Mouse (Mus musculus) liver, embryonic 15.5 days (tissue): ENCODE measurements around the gene Cbx4. TPM values are rescaled to one million over a fixed set of nuclear protein-coding genes. Genes with fewer than 3 reads are reported as not detected.

Experiments
- ATAC-seq: fragments of 200-750 bp; cut with Nextera tagmentation; 2 replicates; pipeline ENCODE4 v1.8.0; 2017; ENCODE audit warnings: moderate number of reproducible peaks, mild to moderate bottlenecking, moderate library complexity; ENCODE audit not compliant: insufficient read depth
- H3K27ac ChIP-seq: fragments of 300-500 bp; sonication (generic); replicated peaks from 2 replicates; pipeline ENCODE4 v1.5.1; 2015; ENCODE audit warnings: mild to moderate bottlenecking, inconsistent platforms
- H3K27me3 ChIP-seq: fragments of 300-500 bp; sonication (generic); 2 replicates; pipeline ENCODE4 v1.6.1; 2015; ENCODE audit warnings: mild to moderate bottlenecking, inconsistent platforms
- H3K36me3 ChIP-seq: fragments of 300-500 bp; sonication (generic); replicated peaks from 2 replicates; pipeline ENCODE4 v1.6.1; 2015; ENCODE audit warnings: moderate library complexity, mild to moderate bottlenecking, inconsistent platforms
- H3K4me1 ChIP-seq: fragments of 300-500 bp; sonication (generic); replicated peaks from 2 replicates; pipeline ENCODE4 v1.6.1; 2015; ENCODE audit warnings: inconsistent platforms
- H3K4me2 ChIP-seq: fragments of 300-500 bp; sonication (generic); 2 replicates; pipeline ENCODE4 v1.6.1; 2015; ENCODE audit warnings: moderate library complexity, mild to moderate bottlenecking, inconsistent platforms
- H3K4me3 ChIP-seq: fragments of 300-500 bp; sonication (generic); replicated peaks from 2 replicates; pipeline ENCODE4 v1.5.1; 2015; ENCODE audit warnings: mild to moderate bottlenecking, inconsistent platforms
- H3K9ac ChIP-seq: fragments of 300-500 bp; sonication (generic); 2 replicates; pipeline ENCODE4 v1.6.1; 2015; ENCODE audit warnings: moderate library complexity, mild to moderate bottlenecking, inconsistent platforms
- H3K9me3 ChIP-seq: fragments of 300-500 bp; sonication (generic); replicated peaks from 2 replicates; pipeline ENCODE4 v1.6.1; 2016; ENCODE audit warnings: inconsistent platforms
- WGBS: fragments of 180-500 bp; shearing (Covaris S2); methylation state at CpG from one replicate; pipeline ENCODE4 v1.1.7; 2015; ENCODE audit warnings: mixed read lengths; ENCODE audit not compliant: insufficient replicate concordance; 5-methylcytosine and 5-hydroxymethylcytosine counted together
- polyA plus RNA-seq: library from polyadenylated mRNA; unstranded; fragments of >200 nt; fragmentation: Nextera tagmentation; extraction: Ambion mirVana; gene quantifications from 2 replicates; pipeline ENCODE4 v1.2.1, GENCODE M21; 2015

The Cbx4 gene
- polyA plus RNA-seq, 1 experiment from 2014 or later: 2.9 TPM

DNA sequence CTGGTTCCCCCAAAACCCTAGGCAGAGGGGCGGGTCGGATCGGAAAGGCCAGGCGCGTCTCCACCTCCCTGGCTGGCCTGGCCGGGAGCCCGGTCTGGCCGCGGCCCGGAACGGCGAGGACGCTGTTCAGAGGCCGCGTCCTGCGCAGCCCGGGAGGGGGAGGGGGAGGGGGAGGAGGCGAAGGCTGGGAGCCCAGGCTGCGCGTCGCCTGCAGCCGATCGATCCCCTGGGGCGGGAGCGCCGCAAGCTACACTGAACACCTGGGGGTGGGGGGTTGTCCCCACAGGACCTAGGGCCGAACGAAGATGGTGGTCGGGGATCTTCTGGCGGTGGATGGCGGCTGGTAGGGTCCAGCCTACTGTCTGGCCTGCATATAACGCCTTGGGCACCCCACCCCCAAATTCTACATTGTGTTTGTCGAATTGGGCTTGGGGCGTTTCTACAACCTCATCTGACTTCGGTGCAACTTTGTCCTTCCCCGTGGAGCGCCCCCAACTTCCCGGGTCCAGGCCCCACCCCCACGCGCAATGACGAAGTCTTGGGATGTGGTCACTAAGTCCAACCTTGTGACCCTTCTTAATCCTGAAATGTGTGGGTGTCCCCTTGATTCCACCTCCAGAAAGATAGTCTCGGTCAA, 5.1 kb upstream of the Cbx4 start:
- H3K4me1 ChIP-seq: peaks cover 41% of the 10 kb centered on the region

DNA sequence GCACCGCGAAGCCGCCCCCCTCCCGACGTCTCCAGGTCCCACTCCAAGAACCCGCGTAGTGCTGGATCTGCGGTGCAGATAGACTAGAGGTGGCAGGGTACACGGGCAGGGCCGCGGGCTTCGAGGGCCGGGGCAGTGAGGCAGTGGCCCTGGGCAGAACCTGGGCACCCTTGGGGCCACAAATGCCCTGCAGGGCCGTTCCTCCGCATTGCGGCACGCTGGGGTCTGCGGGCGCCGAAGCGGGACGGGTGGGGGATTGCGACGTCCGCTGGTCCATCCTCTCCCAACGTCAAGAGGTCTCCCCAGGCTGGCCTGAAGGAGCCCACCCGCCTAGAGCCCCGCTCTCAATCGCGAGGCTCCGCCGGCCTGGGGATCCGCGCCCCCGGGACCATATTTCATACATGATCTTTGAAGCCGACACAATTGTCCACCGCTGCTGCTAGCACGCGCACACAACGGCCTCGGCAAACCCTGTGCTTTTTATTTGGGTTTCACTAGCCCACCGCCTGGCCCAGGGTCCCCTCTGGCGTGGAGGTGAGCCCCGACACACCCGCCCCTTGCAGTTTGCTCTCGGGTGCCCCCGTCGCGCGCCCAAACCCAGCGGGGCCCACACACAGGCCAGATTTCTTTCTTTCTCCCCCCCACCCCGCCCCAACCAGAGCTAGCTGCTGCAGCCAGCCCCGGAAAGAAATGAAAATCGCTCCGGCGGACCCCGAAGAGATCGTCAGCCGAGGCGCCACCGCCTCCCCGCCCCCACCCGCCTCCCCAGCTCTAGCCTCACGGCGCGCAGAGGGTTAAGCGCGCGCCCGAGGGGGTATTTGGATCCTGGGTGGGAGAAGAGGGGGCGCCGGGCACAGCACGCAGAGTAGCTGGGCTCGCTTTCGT, 4.3 kb upstream of the Cbx4 start:
- H3K36me3 ChIP-seq: no peaks in the 10 kb centered on the region
- whole genome bisulfite sequencing: under 1% methylated on average over 74 of the region's 75 CpGs
- peak overlapping the region; percentile 17; the same call in 1 of the 2 replicates for H3K9ac ChIP-seq
- peak overlapping the region; percentile 49 for H3K4me3 ChIP-seq
- H3K4me1 ChIP-seq: peaks cover 41% of the 10 kb centered on the region
- H3K27ac ChIP-seq: no peak overlapping the region
- ATAC-seq: no peak
- H3K4me2 ChIP-seq: peak overlapping the region; percentile 67
- peaks cover 93% of the 10 kb centered on the region for H3K27me3 ChIP-seq
- H3K9me3 ChIP-seq: no peaks in the 10 kb centered on the region

More for the DNA sequence above, 5.1 kb upstream of the Cbx4 start:
- Histone ChIP-seq H3K9ac (peak overlapping the region; percentile 17; the same call in 1 of the 2 replicates), H3K36me3 (no peaks in the 10 kb centered on the region), H3K4me3 (peak overlapping the region; percentile 49), H3K9me3 (no peaks in the 10 kb centered on the region), H3K27me3 (peaks cover 92% of the 10 kb centered on the region), H3K27ac (peak overlapping the region; percentile 29; the same call in 1 of the 2 replicates), H3K4me2 (peak overlapping the region; percentile 67)
- peak; percentile 48 for ATAC-seq
- 2% methylated on average over 41 of the region's 42 CpGs for WGBS

DNA sequence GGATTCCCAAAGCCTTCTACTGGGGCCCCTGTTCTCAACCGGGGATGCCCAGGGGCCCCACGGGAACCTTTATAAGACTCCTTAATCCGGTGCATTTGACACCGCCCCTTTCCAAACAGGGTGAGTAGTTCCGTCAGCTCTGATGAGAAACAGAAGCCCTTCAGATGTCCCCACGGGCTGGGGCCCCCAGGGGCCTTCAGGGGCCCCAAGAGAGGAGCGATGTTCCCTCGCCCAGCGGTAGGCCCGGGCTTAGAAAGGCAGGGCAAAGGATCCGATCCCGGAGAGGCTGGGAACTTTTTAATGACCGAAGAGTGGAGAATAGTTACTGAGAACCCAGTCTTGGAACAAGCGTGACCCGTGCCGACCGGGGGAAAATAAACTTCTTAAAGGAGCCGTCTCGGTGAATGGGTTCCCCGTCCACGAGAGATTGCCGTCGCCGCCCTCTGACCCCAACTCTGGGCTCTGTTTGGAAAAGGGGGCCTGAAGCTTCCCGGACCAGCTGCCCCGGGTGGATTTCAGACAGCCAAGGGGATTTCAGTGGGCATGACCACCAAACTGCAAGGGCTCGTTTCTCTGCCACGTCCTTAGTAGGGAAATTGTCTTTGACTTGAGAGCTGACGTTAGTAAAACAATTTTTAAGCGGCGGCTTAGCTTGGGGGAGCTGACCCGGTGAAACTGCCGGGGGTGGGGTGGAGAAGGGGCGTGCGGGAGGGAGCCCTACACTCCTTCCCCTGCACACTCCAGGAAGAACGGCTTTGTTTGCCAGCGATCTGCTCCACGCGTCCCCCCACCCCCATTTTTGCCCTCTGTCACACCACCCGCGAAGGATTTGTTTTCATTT, 3.4 kb upstream of the Cbx4 start:
- H3K4me3 ChIP-seq: peak overlapping the region; percentile 49
- H3K4me2 ChIP-seq: peak overlapping the region; percentile 67
- peaks cover 94% of the 10 kb centered on the region for H3K27me3 ChIP-seq
- no peak for ATAC-seq
- H3K9ac ChIP-seq: no peak overlapping the region
- H3K9me3 ChIP-seq: no peaks in the 10 kb centered on the region
- WGBS: 2% methylated on average over 41 of the region's 41 CpGs
- no peaks in the 10 kb centered on the region for H3K36me3 ChIP-seq
- no peak overlapping the region for H3K27ac ChIP-seq
- H3K4me1 ChIP-seq: peaks cover 46% of the 10 kb centered on the region

DNA sequence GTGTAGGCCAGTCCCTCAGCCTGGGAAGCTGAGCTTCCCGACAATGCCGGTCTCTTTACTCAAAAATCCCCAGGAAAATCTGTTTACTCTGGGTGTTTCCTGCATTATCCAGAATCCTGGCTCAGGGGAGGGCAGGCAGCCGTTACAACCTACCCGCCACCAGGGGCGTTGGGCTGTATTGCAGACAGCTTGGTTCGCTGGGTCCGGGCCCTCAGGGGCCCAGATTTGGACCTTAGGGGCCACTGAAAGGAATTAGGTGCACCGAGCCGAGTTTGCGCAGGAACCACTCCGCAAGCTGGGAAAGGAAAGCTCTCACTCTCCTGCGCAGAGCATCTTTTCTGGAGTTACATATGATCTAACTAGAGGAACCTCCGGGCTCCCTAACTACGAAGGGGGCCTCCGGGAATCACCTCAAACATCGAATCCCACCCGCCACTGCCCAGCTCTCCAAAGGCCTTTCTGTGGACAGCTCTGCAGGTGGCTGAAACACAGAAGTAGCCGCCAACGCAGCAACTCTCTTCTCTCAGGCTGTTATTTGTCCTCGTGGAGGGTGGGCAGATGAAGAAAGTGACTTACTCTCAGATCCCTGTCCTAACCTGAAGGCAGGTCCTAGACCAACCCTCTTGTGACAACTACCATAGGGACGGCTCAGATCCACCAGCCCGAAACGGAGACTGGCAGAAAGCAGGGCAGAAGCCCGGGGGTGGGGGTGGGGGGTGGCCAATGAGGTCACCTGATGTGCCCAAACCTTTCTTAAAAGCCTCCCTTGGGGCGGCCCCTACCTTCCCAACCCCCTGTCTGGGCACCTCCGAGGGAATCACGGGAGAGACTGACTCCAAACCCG, 2.6 kb upstream of the Cbx4 start:
- Histone ChIP-seq H3K9ac (no peak overlapping the region), H3K36me3 (no peaks in the 10 kb centered on the region), H3K4me2 (peak overlapping the region; percentile 67; the same call in 1 of the 2 replicates), H3K9me3 (no peaks in the 10 kb centered on the region), H3K4me3 (0 out of 2 replicates have a peak overlapping the region, but pooled peaks have one; percentile 4), H3K27ac (0 out of 2 replicates have a peak overlapping the region, but pooled peaks have one; percentile 77), H3K27me3 (peaks cover 94% of the 10 kb centered on the region), H3K4me1 (peaks cover 54% of the 10 kb centered on the region)
- WGBS: 3% methylated on average over 28 of the region's 28 CpGs
- no peak for ATAC-seq

DNA sequence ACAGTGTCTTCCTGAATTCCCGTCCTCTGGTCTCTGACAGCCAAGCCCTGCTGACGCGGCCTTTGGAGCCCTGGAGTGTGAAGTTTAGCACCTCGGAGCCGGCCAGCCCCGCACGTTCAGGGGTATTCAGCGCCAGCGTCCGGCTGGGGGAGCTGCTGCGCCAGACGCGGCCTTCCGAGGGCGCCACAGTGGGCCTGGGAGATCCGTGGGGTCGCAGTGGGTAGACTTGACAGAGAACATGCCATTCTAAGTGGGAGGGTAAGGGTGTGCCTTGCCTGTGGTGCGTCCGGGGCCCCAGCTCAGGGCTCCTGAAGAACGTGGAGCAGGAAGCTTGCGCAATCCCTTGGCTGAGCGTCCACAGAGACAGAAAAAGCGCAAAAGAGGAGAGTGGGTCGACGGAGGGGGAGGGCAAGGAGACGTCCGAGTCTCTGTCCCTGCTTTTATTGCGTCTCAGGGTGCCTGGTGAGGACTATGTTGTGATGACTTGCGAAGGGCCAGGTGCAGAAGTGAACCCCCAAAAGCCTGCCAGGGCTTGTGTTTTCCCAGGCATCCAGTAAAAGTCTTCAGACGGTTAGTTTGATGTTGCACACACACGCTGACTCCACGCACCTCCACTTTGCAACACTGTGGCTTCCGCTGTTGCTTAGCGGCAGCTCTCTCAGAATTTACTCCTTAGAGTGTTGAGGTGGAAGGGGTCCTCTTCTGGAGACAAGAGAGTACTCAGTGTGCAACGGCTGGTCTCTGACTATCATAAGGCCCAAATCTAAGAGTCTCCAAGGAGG, 1.5 kb upstream of the Cbx4 start:
- Histone ChIP-seq H3K27ac (peak overlapping the region; percentile 77), H3K4me2 (peak overlapping the region; percentile 76), H3K36me3 (no peaks in the 10 kb centered on the region), H3K9me3 (no peaks in the 10 kb centered on the region), H3K27me3 (peaks cover 99% of the 10 kb centered on the region), H3K4me3 (peak overlapping the region; percentile 23), H3K4me1 (peaks cover 66% of the 10 kb centered on the region), H3K9ac (no peak overlapping the region)
- ATAC-seq: no peak
- WGBS: 2% methylated on average over 35 of the region's 35 CpGs

DNA sequence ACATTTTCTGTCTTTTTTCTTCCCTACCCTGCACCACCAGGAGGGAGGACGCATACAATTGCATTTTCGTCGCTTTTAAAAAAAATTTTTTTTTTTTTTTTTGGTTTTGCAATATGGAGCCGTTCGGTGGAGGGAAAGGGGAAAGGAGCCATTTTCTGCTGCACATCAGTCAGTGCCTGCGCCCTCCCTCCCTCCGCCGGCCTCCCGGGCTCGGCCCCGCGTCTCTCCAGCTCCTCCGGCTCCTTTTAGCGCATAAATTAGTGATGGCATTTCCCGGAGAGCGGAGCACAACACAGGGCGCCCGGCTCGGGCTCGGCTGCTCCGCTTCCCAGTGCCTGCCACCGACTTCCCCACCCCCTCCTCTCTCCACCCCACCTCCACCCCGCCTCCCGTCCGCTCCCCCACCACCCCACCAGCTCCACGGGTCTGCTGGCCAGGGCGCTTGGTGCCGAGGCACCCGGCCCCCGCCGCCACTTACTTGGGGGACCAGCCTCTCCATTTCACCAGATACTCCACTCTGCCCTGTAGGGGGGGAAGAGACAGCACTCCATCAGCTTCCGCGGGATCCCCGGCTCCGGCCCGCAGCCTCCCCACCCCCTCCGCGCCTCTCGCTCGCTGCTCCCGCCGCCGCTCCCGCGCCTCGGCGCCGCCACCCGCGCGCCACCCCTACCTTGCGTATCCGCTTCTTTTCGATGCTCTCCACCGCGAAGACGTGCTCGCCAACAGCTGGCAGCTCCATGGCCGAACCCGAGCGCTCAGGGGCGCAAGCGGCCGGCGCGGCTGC, 550 bp downstream of the Cbx4 start:
- peak overlapping the region; percentile 63 for H3K9ac ChIP-seq
- H3K9me3 ChIP-seq: no peaks in the 10 kb centered on the region
- WGBS: under 1% methylated on average over 65 of the region's 66 CpGs
- H3K36me3 ChIP-seq: peaks cover 8% of the 10 kb centered on the region
- peaks cover 76% of the 10 kb centered on the region for H3K4me1 ChIP-seq
- peaks cover 79% of the 10 kb centered on the region for H3K27me3 ChIP-seq
- H3K27ac ChIP-seq: peak overlapping the region; percentile 82
- H3K4me3 ChIP-seq: peak overlapping the region; percentile 68
- peak overlapping the region; percentile 76 for H3K4me2 ChIP-seq
- ATAC-seq: peak; percentile 39

DNA sequence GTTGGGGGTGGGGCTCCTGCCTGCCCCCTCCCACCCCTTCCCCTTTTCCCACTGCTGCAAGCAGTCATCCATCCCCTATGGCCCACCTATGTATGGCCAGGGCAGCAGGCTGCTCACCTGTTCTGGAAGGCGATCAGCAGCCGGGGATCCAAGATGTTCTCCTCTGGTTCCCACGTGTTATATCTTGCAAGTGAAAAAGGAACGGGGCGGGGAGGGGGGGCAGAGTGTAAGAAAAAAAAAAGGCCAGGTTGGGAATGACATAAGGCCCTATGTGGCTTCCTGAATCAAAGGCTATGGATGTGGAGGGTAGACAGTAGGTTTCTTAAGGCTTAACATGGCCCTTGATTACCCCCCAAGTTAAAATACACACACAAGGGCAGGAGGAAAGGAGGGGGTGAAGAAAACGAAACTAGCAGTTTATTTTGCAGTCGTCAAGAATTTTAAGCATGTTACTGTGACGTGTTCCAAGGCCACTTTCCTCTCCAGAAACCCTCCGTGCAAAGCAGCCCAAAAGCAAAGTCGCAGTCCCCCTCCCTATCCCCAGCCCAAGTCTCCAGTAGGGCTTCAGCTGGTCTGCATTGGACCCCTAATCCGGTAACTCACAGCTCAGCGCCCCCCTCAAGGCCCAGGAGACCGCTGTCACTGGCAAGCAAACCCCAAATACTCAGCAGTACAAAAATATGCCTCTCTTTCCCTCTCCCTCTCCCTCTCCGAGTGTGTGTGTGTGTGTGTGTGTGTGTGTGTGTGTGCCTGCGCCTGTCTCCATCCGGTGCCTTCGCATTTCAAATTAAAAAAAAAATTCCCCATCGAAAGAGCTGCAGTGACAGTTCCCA, 1.4 kb downstream of the Cbx4 start:
- peaks cover 9% of the 10 kb centered on the region for H3K36me3 ChIP-seq
- peaks cover 75% of the 10 kb centered on the region for H3K4me1 ChIP-seq
- WGBS: under 1% methylated on average over 18 of the region's 18 CpGs
- H3K9ac ChIP-seq: peak overlapping the region; percentile 63
- H3K4me2 ChIP-seq: peak overlapping the region; percentile 76
- peaks cover 71% of the 10 kb centered on the region for H3K27me3 ChIP-seq
- H3K9me3 ChIP-seq: no peaks in the 10 kb centered on the region
- H3K4me3 ChIP-seq: peak overlapping the region; percentile 68
- peak overlapping the region; percentile 82 for H3K27ac ChIP-seq
- ATAC-seq: no peak

- ATAC-seq: no peak
- no peak overlapping the region for H3K27ac ChIP-seq
- 4% methylated on average over 28 of the region's 28 CpGs for WGBS
- H3K9ac ChIP-seq: no peak overlapping the region
- H3K4me1 ChIP-seq: peaks cover 75% of the 10 kb centered on the region
- H3K4me3 ChIP-seq: peak overlapping the region; percentile 68
- no peaks in the 10 kb centered on the region for H3K9me3 ChIP-seq
- peak overlapping the region; percentile 76 for H3K4me2 ChIP-seq
- H3K36me3 ChIP-seq: peaks cover 9% of the 10 kb centered on the region
- H3K27me3 ChIP-seq: peaks cover 63% of the 10 kb centered on the region
Measured at GRCm38 (mm10) chr11:119083724-119084445, 2.1 kb downstream of the Cbx4 start.
